Mouse (Mus musculus): ENCODE measurements around the gene Ndufb3. TPM values are rescaled to one million over a fixed set of nuclear protein-coding genes. Genes with fewer than 3 reads are reported as not detected.
"Not testable (repeated sequence)": the region's sequence is repeated elsewhere in the genome, so short reads cannot be mapped to it uniquely, and the experiment has no call there.

The Ndufb3 gene
- 84.0 and 90.8 TPM in 2 replicates for total RNA-seq (2017)

GRCm38 (mm10) chr1:58586171-58586997 is at the start of gene Ndufb3, which contains the start of gene Fam126b:
Gene Ndufb3, plus strand, starts transcription at chr1:58586384.
Gene Fam126b, minus strand, starts transcription at chr1:58586323.
- ATAC-seq (replicated peaks; ENCODE audit: low read depth, poor library complexity, severe bottlenecking) = peak; percentile 99

- ATAC-seq (replicated peaks; ENCODE audit: low read depth, poor library complexity, severe bottlenecking) = no peak
Observed at GRCm38 (mm10) chr1:58541386-58541785, 44.8 kb upstream of the Ndufb3 start.

GRCm38 (mm10) chr1:58560370-58560769 is 25.8 kb upstream of the Ndufb3 start:
- not testable (repeated sequence) for ATAC-seq (replicated peaks; ENCODE audit: low read depth, poor library complexity, severe bottlenecking)

GRCm38 (mm10) chr1:58562455-58562854 is 23.7 kb upstream of the Ndufb3 start:
- ATAC-seq (replicated peaks; ENCODE audit: low read depth, poor library complexity, severe bottlenecking) = peak; percentile 65; the same call in 1 of the 2 replicates

- ATAC-seq (replicated peaks; ENCODE audit: low read depth, poor library complexity, severe bottlenecking) = no peak
Observed at GRCm38 (mm10) chr1:58564981-58565380, 21.2 kb upstream of the Ndufb3 start.

GRCm38 (mm10) chr1:58566621-58567020 is 19.6 kb upstream of the Ndufb3 start:
- ATAC-seq (replicated peaks; ENCODE audit: low read depth, poor library complexity, severe bottlenecking) = no peak

- ATAC-seq (replicated peaks; ENCODE audit: low read depth, poor library complexity, severe bottlenecking) = no peak
Observed at GRCm38 (mm10) chr1:58568456-58569130, 17.6 kb upstream of the Ndufb3 start.

- ATAC-seq (replicated peaks; ENCODE audit: low read depth, poor library complexity, severe bottlenecking) = no peak
Observed at GRCm38 (mm10) chr1:58570437-58570836, 15.7 kb upstream of the Ndufb3 start.

GRCm38 (mm10) chr1:58579179-58579578 is 7.0 kb upstream of the Ndufb3 start:
- no peak for ATAC-seq (replicated peaks; ENCODE audit: low read depth, poor library complexity, severe bottlenecking)

GRCm38 (mm10) chr1:58582611-58583010 is 3.6 kb upstream of the Ndufb3 start:
- ATAC-seq (replicated peaks; ENCODE audit: low read depth, poor library complexity, severe bottlenecking) = no peak

- ATAC-seq (replicated peaks; ENCODE audit: low read depth, poor library complexity, severe bottlenecking) = no peak
Observed at GRCm38 (mm10) chr1:58584271-58584670, 1.9 kb upstream of the Ndufb3 start.

- ATAC-seq (replicated peaks; ENCODE audit: low read depth, poor library complexity, severe bottlenecking) = peak; percentile 9; the same call in 1 of the 2 replicates
Observed at GRCm38 (mm10) chr1:58585373-58586170, 612 bp upstream of the Ndufb3 start.

- no peak for ATAC-seq (replicated peaks; ENCODE audit: low read depth, poor library complexity, severe bottlenecking)
Observed at GRCm38 (mm10) chr1:58587491-58587890, 1.3 kb downstream of the Ndufb3 start.

GRCm38 (mm10) chr1:58602681-58603080 is 16.5 kb downstream of the Ndufb3 start:
- ATAC-seq (replicated peaks; ENCODE audit: low read depth, poor library complexity, severe bottlenecking) = no peak

- ATAC-seq (replicated peaks; ENCODE audit: low read depth, poor library complexity, severe bottlenecking) = peak; percentile 62
Observed at GRCm38 (mm10) chr1:58603738-58604137, 17.6 kb downstream of the Ndufb3 start.

GRCm38 (mm10) chr1:58609591-58609990 is 23.4 kb downstream of the Ndufb3 start:
- not testable (repeated sequence) for ATAC-seq (replicated peaks; ENCODE audit: low read depth, poor library complexity, severe bottlenecking)

- no peak for ATAC-seq (replicated peaks; ENCODE audit: low read depth, poor library complexity, severe bottlenecking)
Observed at GRCm38 (mm10) chr1:58610166-58610565, 24.0 kb downstream of the Ndufb3 start.

GRCm38 (mm10) chr1:58610611-58611010 is 24.4 kb downstream of the Ndufb3 start:
- no peak for ATAC-seq (replicated peaks; ENCODE audit: low read depth, poor library complexity, severe bottlenecking)

GRCm38 (mm10) chr1:58613786-58614185 is 27.6 kb downstream of the Ndufb3 start:
- no peak for ATAC-seq (replicated peaks; ENCODE audit: low read depth, poor library complexity, severe bottlenecking)

GRCm38 (mm10) chr1:58614424-58614823 is 28.2 kb downstream of the Ndufb3 start:
- no peak for ATAC-seq (replicated peaks; ENCODE audit: low read depth, poor library complexity, severe bottlenecking)
